Mouse (Mus musculus): ENCODE data around the gene Igfbp3. TPM values are rescaled to one million over a fixed set of nuclear protein-coding genes. Genes with fewer than 3 reads are reported as not detected.
"Not testable (repeated sequence)": the region's sequence is repeated elsewhere in the genome, so short reads cannot be mapped to it uniquely, and the experiment has no call there.

Igfbp3 gene
- polyA plus RNA-seq, 1 experiment from 2014 or later = 14.2 TPM

DNA sequence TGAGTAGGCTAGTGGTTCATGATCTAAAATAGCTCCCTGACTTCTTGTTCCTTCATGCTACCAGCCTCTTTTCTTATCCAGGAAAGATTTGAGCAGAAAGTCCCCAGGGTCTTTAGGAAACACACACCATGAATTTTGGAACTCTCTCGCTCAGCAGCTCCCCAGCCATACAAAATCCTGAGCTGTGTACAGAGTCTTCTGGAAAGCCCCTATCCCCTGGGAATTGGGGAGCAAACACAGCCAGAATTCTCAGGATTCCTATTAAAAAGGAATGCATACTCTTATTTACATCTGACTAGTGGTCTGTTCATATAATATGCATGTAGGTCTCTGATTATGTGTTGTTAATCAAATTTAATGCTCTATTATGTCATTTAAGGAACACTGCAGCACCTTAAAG is 20.7 kb upstream of the Igfbp3 start:
- H3K27ac ChIP-seq (ENCODE audit: low read depth, low read length) = no peak overlapping the region
- no peaks in the 10 kb centered on the region for H3K9me3 ChIP-seq (ENCODE audit: control insufficient read depth, low read length)
- WGBS = 70% methylated on average over 1 of the region's 1 CpGs
- no peaks in the 10 kb centered on the region for H3K27me3 ChIP-seq (ENCODE audit: control insufficient read depth, insufficient read depth, low read length)
- H3K4me1 ChIP-seq (ENCODE audit: control insufficient read depth, insufficient read depth, low read length) = no peaks in the 10 kb centered on the region
- H3K9ac ChIP-seq (replicated peaks; ENCODE audit: low read depth, low read length) = no peak overlapping the region
- H3K4me3 ChIP-seq (ENCODE audit: low read depth, low read length) = no peak overlapping the region
- no peak for ATAC-seq (ENCODE audit: low read depth)
- H3K4me2 ChIP-seq (ENCODE audit: low read depth, low read length) = no peak overlapping the region
- no peaks in the 10 kb centered on the region for H3K36me3 ChIP-seq (ENCODE audit: control insufficient read depth, insufficient read depth, low read length)

DNA sequence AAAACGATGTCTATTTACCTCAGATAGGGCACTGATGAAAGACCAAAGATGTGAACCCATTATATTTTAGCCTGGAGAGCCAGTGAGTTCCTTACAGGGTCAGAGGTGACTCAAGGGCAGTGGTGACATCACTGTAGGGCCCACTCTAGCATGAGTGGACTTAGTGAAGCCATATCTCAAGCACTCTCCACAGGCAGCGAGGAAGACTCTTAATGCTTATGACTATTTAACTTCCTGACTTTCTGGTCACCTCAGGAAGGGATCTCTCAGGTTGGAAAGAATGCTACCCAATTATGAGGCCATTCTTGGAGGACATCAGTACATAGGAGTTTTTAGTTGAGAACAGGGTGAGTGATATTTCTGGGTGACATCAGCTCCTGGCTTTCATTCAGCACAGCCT is 19.6 kb upstream of the Igfbp3 start:
- 86% methylated on average over 2 of the region's 2 CpGs for WGBS

DNA sequence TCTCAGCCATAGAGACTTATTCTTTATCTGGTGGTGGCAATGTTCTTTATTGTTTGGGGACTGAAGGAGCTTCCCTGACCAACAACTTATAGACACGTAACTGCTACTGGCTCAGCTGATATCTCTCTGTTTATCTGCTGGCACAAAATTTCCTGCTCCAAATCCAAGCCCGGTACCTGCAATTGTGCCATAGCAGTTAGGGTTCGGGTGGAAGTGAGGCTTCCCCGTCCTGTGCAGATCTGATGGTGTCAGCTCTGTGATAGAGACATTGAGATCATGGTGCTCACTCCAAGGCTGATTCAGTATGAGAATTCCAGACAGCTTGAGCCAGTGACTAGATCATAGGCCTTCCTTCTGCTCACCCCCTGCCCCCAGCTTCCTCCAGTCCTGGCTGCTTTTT is 18.2 kb upstream of the Igfbp3 start:
- 97% methylated on average over 4 of the region's 4 CpGs for WGBS
- Histone ChIP-seq H3K36me3 (ENCODE audit: control insufficient read depth, insufficient read depth, low read length) (no peaks in the 10 kb centered on the region), H3K4me2 (ENCODE audit: low read depth, low read length) (no peak overlapping the region), H3K27ac (ENCODE audit: low read depth, low read length) (no peak overlapping the region), H3K4me3 (ENCODE audit: low read depth, low read length) (no peak overlapping the region), H3K27me3 (ENCODE audit: control insufficient read depth, insufficient read depth, low read length) (no peaks in the 10 kb centered on the region), H3K9me3 (ENCODE audit: control insufficient read depth, low read length) (no peaks in the 10 kb centered on the region), H3K4me1 (ENCODE audit: control insufficient read depth, insufficient read depth, low read length) (no peaks in the 10 kb centered on the region), H3K9ac (replicated peaks; ENCODE audit: low read depth, low read length) (no peak overlapping the region)
- ATAC-seq (ENCODE audit: low read depth) = no peak

More for the DNA sequence above, 19.6 kb upstream of the Igfbp3 start:
- Histone ChIP-seq H3K4me2 (ENCODE audit: low read depth, low read length) (no peak overlapping the region), H3K9ac (replicated peaks; ENCODE audit: low read depth, low read length) (no peak overlapping the region), H3K36me3 (ENCODE audit: control insufficient read depth, insufficient read depth, low read length) (no peaks in the 10 kb centered on the region), H3K4me3 (ENCODE audit: low read depth, low read length) (no peak overlapping the region), H3K27ac (ENCODE audit: low read depth, low read length) (no peak overlapping the region), H3K9me3 (ENCODE audit: control insufficient read depth, low read length) (no peaks in the 10 kb centered on the region), H3K4me1 (ENCODE audit: control insufficient read depth, insufficient read depth, low read length) (no peaks in the 10 kb centered on the region), H3K27me3 (ENCODE audit: control insufficient read depth, insufficient read depth, low read length) (no peaks in the 10 kb centered on the region)
- no peak for ATAC-seq (ENCODE audit: low read depth)

DNA sequence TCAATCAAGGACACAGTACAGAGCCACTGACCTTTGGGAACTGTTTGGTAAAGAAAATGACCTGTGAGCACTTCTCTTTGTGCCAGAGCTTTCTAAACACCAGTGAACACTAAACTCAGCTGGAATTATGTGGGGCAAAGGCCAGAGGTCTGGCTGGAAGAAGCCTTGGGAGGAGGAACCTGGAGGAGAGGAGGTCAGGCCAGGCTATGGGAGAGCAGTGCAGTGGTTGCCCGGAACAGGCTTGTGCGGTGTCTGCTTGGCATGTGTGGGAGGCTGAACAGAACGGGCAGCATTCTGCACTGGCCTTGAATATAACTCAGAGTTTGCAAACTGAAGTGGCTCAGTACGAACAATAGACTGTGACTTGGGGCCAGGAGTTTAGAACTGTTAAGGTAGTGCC is 16.3 kb upstream of the Igfbp3 start:
- Histone ChIP-seq H3K4me1 (ENCODE audit: control insufficient read depth, insufficient read depth, low read length) (no peaks in the 10 kb centered on the region), H3K27ac (ENCODE audit: low read depth, low read length) (no peak overlapping the region), H3K4me2 (ENCODE audit: low read depth, low read length) (no peak overlapping the region), H3K36me3 (ENCODE audit: control insufficient read depth, insufficient read depth, low read length) (no peaks in the 10 kb centered on the region), H3K4me3 (ENCODE audit: low read depth, low read length) (no peak overlapping the region), H3K9ac (replicated peaks; ENCODE audit: low read depth, low read length) (no peak overlapping the region), H3K9me3 (ENCODE audit: control insufficient read depth, low read length) (no peaks in the 10 kb centered on the region), H3K27me3 (ENCODE audit: control insufficient read depth, insufficient read depth, low read length) (no peaks in the 10 kb centered on the region)
- no peak for ATAC-seq (ENCODE audit: low read depth)
- WGBS = 87% methylated on average over 4 of the region's 4 CpGs

DNA sequence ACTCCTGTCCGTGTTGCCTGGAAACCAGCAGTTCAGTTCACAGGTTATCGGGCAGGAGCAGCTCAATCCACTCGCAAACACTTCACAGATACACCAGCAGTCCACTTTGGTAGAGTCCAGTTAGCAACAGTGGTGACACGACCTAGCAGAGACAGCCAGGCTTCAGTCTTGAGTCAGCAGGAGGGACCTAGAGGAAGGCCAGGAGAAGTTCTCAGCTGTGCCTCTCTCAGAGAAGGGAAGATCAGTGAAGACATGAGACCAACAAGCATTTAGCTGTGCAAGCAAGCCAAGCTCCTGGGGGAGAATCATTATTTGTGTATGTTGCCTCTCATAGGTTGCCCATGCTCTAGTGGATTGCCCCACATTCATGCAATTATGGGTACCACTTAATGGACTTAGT is 14.4 kb upstream of the Igfbp3 start:
- Histone ChIP-seq H3K9ac (replicated peaks; ENCODE audit: low read depth, low read length) (no peak overlapping the region), H3K9me3 (ENCODE audit: control insufficient read depth, low read length) (no peaks in the 10 kb centered on the region), H3K4me2 (ENCODE audit: low read depth, low read length) (no peak overlapping the region), H3K27ac (ENCODE audit: low read depth, low read length) (no peak overlapping the region), H3K4me3 (ENCODE audit: low read depth, low read length) (no peak overlapping the region), H3K36me3 (ENCODE audit: control insufficient read depth, insufficient read depth, low read length) (no peaks in the 10 kb centered on the region), H3K4me1 (ENCODE audit: control insufficient read depth, insufficient read depth, low read length) (no peaks in the 10 kb centered on the region), H3K27me3 (ENCODE audit: control insufficient read depth, insufficient read depth, low read length) (no peaks in the 10 kb centered on the region)
- ATAC-seq (ENCODE audit: low read depth) = no peak
- WGBS = 94% methylated on average over 4 of the region's 4 CpGs

DNA sequence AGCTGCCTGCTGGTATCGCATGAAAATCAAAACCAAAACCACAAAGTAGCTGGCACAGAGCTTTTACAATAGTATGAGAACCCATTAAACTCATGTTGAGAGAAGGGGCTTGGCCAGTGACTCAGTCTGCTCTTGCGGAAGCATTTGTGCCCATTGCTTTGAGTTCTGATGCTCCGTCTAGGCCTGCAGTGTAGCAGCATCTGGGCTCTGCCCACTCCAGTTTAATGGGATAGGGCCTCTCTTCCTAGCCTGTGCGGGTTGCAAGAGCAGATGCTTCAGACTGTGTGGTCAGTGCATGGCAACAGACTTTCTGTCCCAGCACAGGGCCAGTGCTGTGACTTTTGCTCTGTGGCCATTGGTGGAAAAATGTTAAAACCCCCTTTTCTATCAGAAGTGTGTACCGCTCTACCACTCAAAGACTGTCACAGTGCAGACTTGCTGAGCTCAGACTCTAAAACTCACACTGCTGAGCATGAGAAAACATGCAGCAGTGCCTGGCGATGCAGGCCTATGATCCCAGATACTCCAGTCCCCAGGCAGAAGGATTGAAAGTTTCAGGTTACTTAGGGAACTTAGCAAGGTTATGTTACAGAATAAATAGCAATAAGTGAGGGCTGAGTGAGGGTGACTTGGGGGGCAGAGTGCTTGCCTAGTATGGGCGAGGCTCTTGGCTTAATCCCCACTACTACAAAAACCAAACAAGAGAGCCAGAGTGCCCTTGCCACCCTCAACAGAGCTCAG is 13.3 kb upstream of the Igfbp3 start:
- Histone ChIP-seq H3K27ac (ENCODE audit: low read depth, low read length) (no peak overlapping the region), H3K36me3 (ENCODE audit: control insufficient read depth, insufficient read depth, low read length) (no peaks in the 10 kb centered on the region), H3K4me2 (ENCODE audit: low read depth, low read length) (no peak overlapping the region), H3K4me1 (ENCODE audit: control insufficient read depth, insufficient read depth, low read length) (no peaks in the 10 kb centered on the region), H3K9me3 (ENCODE audit: control insufficient read depth, low read length) (no peaks in the 10 kb centered on the region), H3K27me3 (ENCODE audit: control insufficient read depth, insufficient read depth, low read length) (no peaks in the 10 kb centered on the region), H3K9ac (replicated peaks; ENCODE audit: low read depth, low read length) (no peak overlapping the region), H3K4me3 (ENCODE audit: low read depth, low read length) (no peak overlapping the region)
- ATAC-seq (ENCODE audit: low read depth) = no peak
- 86% methylated on average over 7 of the region's 7 CpGs for WGBS

DNA sequence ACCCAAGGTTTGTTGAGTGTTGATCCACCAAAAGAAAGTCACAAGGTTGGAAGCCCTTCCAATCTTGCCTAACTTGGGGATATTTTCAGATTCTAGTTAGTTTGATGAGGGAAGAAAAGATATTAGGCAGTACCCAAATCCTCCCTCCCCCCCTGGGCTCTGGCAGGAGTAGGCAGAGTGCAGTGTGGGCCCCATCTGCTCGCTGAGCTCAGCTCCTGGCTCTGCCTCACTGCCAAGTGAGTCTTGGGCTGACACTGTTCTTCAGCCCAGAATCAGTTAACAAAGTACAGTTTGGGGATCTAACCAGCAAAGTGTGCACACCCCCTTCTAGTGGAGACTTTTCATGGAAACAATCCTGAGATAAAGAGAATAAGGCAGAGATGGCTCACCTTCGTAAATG is 12.5 kb upstream of the Igfbp3 start:
- no peak overlapping the region for H3K4me3 ChIP-seq (ENCODE audit: low read depth, low read length)
- H3K9ac ChIP-seq (replicated peaks; ENCODE audit: low read depth, low read length) = no peak overlapping the region
- H3K36me3 ChIP-seq (ENCODE audit: control insufficient read depth, insufficient read depth, low read length) = no peaks in the 10 kb centered on the region
- no peak overlapping the region for H3K27ac ChIP-seq (ENCODE audit: low read depth, low read length)
- H3K9me3 ChIP-seq (ENCODE audit: control insufficient read depth, low read length) = no peaks in the 10 kb centered on the region
- H3K4me1 ChIP-seq (ENCODE audit: control insufficient read depth, insufficient read depth, low read length) = no peaks in the 10 kb centered on the region
- no peaks in the 10 kb centered on the region for H3K27me3 ChIP-seq (ENCODE audit: control insufficient read depth, insufficient read depth, low read length)
- H3K4me2 ChIP-seq (ENCODE audit: low read depth, low read length) = no peak overlapping the region
- no peak; the same call in 1 of the 2 replicates for ATAC-seq (ENCODE audit: low read depth)
- 74% methylated on average over 2 of the region's 2 CpGs for WGBS

DNA sequence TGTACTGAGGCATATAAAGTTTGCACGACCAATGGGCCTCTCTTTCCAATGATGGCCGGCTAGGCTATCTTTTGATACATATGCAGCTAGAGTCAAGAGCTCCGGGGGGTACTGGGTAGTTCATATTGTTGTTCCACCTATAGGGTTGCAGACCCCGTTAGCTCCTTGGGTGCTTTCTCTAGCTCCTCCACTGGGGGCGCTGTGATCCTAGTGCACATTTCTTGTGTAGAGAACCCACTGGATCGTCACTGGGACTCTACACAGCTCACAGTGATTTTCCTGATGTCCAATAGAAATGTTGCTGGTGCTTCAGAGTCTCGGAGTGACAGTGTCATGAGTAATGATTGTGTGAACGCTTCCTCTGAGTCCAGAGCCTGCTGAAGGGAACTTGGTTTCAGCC is 8.1 kb upstream of the Igfbp3 start:
- H3K27me3 ChIP-seq (ENCODE audit: control insufficient read depth, insufficient read depth, low read length); H3K27ac ChIP-seq (ENCODE audit: low read depth, low read length); H3K4me3 ChIP-seq (ENCODE audit: low read depth, low read length); H3K9me3 ChIP-seq (ENCODE audit: control insufficient read depth, low read length); H3K36me3 ChIP-seq (ENCODE audit: control insufficient read depth, insufficient read depth, low read length); ATAC-seq (ENCODE audit: low read depth); H3K4me2 ChIP-seq (ENCODE audit: low read depth, low read length); H3K4me1 ChIP-seq (ENCODE audit: control insufficient read depth, insufficient read depth, low read length); H3K9ac ChIP-seq (replicated peaks; ENCODE audit: low read depth, low read length): not testable (repeated sequence)
- WGBS = 78% methylated on average over 8 of the region's 8 CpGs

DNA sequence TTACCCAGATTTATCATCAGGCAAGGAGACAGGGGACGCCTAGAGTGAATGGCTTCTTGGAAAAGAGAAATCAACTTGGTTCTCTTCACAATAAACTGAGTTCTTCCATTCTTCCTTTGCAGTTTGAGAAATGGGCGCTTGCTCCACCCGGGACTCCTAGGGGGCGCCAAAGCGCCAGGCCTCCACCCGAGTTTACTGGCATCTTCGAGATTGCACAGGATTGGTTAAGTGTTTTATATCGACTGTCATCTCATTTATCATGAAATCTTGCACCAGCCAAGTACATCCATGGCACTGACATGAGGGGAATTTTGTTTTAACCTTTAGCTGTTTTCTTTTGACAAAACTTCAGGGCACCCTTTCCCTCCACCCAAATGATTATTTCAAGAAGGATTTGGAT is 2.0 kb upstream of the Igfbp3 start:
- Histone ChIP-seq H3K4me2 (ENCODE audit: low read depth, low read length) (no peak overlapping the region), H3K27ac (ENCODE audit: low read depth, low read length) (no peak overlapping the region), H3K9me3 (ENCODE audit: control insufficient read depth, low read length) (no peaks in the 10 kb centered on the region), H3K4me1 (ENCODE audit: control insufficient read depth, insufficient read depth, low read length) (peaks cover 20% of the 10 kb centered on the region; the same call in 1 of the 2 replicates), H3K27me3 (ENCODE audit: control insufficient read depth, insufficient read depth, low read length) (peaks cover 5% of the 10 kb centered on the region; the same call in 1 of the 2 replicates), H3K36me3 (ENCODE audit: control insufficient read depth, insufficient read depth, low read length) (no peaks in the 10 kb centered on the region), H3K4me3 (ENCODE audit: low read depth, low read length) (no peak overlapping the region), H3K9ac (replicated peaks; ENCODE audit: low read depth, low read length) (no peak overlapping the region)
- ATAC-seq (ENCODE audit: low read depth) = no peak
- WGBS = 11% methylated on average over 8 of the region's 8 CpGs
